In the genomic region with DNA sequence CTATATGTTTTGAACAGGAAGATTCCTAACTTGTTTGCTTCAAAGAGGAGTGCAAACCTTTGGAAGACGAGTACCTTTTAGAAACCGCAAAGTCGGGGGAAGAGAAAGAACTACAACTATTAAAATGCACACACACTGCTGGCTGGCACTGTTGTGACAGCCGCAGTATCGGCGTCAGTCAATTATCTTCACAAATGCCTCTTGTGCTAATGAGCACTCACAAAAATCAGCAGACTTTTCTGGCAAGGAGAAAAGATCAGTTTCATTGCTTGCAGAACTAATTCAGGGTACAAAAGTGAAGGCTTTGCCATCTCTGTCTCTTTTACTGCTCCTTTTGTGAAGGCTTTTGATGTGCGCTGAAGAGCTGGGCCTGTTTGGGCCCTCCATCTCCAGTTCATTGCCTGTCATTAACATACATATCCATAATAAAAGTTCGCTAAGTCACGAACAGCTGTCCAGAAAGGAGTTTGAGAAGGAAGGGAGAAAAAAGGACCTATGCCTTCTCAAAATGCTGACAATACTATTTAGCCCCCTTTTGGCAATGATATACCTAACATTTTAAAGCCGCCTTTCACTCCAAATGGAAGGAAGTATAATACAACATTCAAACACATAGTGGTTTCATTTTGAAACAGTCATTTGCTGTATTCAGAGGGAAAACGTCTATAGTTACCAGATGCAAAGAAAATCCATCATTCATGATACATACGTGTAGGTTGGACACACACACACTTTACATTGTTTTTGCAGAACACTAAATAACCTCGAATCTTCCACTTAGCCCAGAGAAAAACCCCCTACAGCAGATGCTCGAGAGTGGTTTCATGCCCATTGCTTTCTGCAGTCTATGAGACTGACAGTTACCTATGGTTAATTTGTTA, we compare ENCODE assay signal across 16 mouse cellular contexts.
A peak's percentile ranks its signal among the peaks of the same experiment; 100 is the strongest.
DNase-seq lines count a peak whose midpoint lies in the region; ATAC-seq lines count a peak whose summit lies in the region.
"Had no signal": no experiment of that assay in that cellular context is flagged by ENCODE, and none has a peak within 500 bp of the region (broad histone marks: within the 10 kb centered on the region; RNA-seq: fewer than 3 reads in every experiment).

No protein-coding gene starts in this region.

- H3K9me3 ChIP-seq in embryonic facial prominence, embryonic 11.5 days (replicated peaks; ENCODE audit: control insufficient read depth, low read length) = no peaks in the 10 kb centered on the region
- no peaks in the 10 kb centered on the region for H3K9me3 ChIP-seq in embryonic facial prominence, embryonic 10.5 days
- no peaks in the 10 kb centered on the region for H3K9me3 ChIP-seq in neural tube, embryonic 12.5 days
- no peaks in the 10 kb centered on the region for H3K9me3 ChIP-seq in neural tube, embryonic 15.5 days (replicated peaks)
- H3K9me3 ChIP-seq in forebrain, embryonic 14.5 days (replicated peaks; ENCODE audit: control insufficient read depth, low read length) = no peaks in the 10 kb centered on the region
- H3K9me3 ChIP-seq in midbrain, embryonic 15.5 days = no peaks in the 10 kb centered on the region
- H3K9me3 ChIP-seq: embryonic facial prominence, embryonic 12.5 days had no signal

- no peaks in the 10 kb centered on the region for H3K4me1 ChIP-seq in embryonic facial prominence, embryonic 11.5 days (ENCODE audit: control insufficient read depth, insufficient read depth, low read length)
- peaks cover 23% of the 10 kb centered on the region for H3K4me1 ChIP-seq in embryonic facial prominence, embryonic 10.5 days
- peaks cover 10% of the 10 kb centered on the region; the same call in 1 of the 2 replicates for H3K4me1 ChIP-seq in neural tube, embryonic 12.5 days
- H3K4me1 ChIP-seq in neural tube, embryonic 15.5 days = peaks cover 16% of the 10 kb centered on the region
- peaks cover 21% of the 10 kb centered on the region; the same call in 1 of the 2 replicates for H3K4me1 ChIP-seq in forebrain, embryonic 14.5 days (ENCODE audit: control insufficient read depth, insufficient read depth, low read length)
- peaks cover 19% of the 10 kb centered on the region for H3K4me1 ChIP-seq in midbrain, embryonic 15.5 days

- H3K36me3 ChIP-seq in embryonic facial prominence, embryonic 11.5 days (replicated peaks; ENCODE audit: control insufficient read depth, insufficient read depth, low read depth, low read length) = no peaks in the 10 kb centered on the region
- H3K36me3 ChIP-seq in embryonic facial prominence, embryonic 10.5 days (replicated peaks) = no peaks in the 10 kb centered on the region
- no peaks in the 10 kb centered on the region for H3K36me3 ChIP-seq in neural tube, embryonic 12.5 days
- no peaks in the 10 kb centered on the region for H3K36me3 ChIP-seq in neural tube, embryonic 15.5 days
- H3K36me3 ChIP-seq in forebrain, embryonic 14.5 days (ENCODE audit: control insufficient read depth, insufficient read depth, low read length) = no peaks in the 10 kb centered on the region
- no peaks in the 10 kb centered on the region for H3K36me3 ChIP-seq in midbrain, embryonic 15.5 days (replicated peaks)
- H3K36me3 ChIP-seq: embryonic facial prominence, embryonic 12.5 days had no signal

- no peak overlapping the region for H3K9ac ChIP-seq in embryonic facial prominence, embryonic 11.5 days (replicated peaks; ENCODE audit: low read length)
- H3K9ac ChIP-seq in neural tube, embryonic 12.5 days = no peak overlapping the region
- H3K9ac ChIP-seq in neural tube, embryonic 15.5 days (replicated peaks) = no peak overlapping the region
- H3K9ac ChIP-seq in forebrain, embryonic 14.5 days (ENCODE audit: low read length) = no peak overlapping the region
- H3K9ac ChIP-seq in midbrain, embryonic 15.5 days = no peak overlapping the region
- H3K9ac ChIP-seq: embryonic facial prominence, embryonic 12.5 days had no signal

- WGBS in embryonic facial prominence, embryonic 11.5 days = 29% methylated on average over 14 of the region's 14 CpGs
- 30% methylated on average over 14 of the region's 14 CpGs for WGBS in embryonic facial prominence, embryonic 10.5 days
- 4% methylated on average over 14 of the region's 14 CpGs for WGBS in neural tube, embryonic 12.5 days
- 10% methylated on average over 14 of the region's 14 CpGs for WGBS in neural tube, embryonic 15.5 days
- WGBS in forebrain, embryonic 14.5 days = 2% methylated on average over 14 of the region's 14 CpGs
- 11% methylated on average over 14 of the region's 14 CpGs for WGBS in midbrain, embryonic 15.5 days

- no peak for DNase-seq in embryonic facial prominence, embryonic 11.5 days (ENCODE audit: low spot score)
- no peak for DNase-seq in embryonic facial prominence, embryonic 10.5 days (ENCODE audit: low spot score)
- DNase-seq in forebrain, embryonic 14.5 days (ENCODE audit: low spot score) = peak; percentile 84
- no peak for DNase-seq in left cerebral cortex, adult 8-10 months (ENCODE audit: low spot score in 2 of 2)
- DNase-seq in c-Kit-positive CD71-positive TER-119-positive erythroid progenitor cells, embryonic 14.5 days (ENCODE audit: low spot score) = no peak
- DNase-seq: cerebellum, adult 8-10 months; kidney, postnatal 36 days; lung, adult 2 months; lung, postnatal 4 days; right cerebral cortex, postnatal 14 days; thymus, postnatal 36 days had no signal

- 0 out of 2 replicates have a peak, but pooled peaks cover 2% of the 10 kb centered on the region for H3K27me3 ChIP-seq in embryonic facial prominence, embryonic 11.5 days (ENCODE audit: control insufficient read depth, insufficient read depth, low read length)
- H3K27me3 ChIP-seq in embryonic facial prominence, embryonic 10.5 days (replicated peaks; ENCODE audit: low read depth, poor library complexity, severe bottlenecking) = peaks cover 89% of the 10 kb centered on the region
- H3K27me3 ChIP-seq in neural tube, embryonic 12.5 days (replicated peaks) = peaks cover 61% of the 10 kb centered on the region
- peaks cover 59% of the 10 kb centered on the region for H3K27me3 ChIP-seq in neural tube, embryonic 15.5 days (replicated peaks)
- H3K27me3 ChIP-seq in forebrain, embryonic 14.5 days (replicated peaks; ENCODE audit: control insufficient read depth, insufficient read depth, low read length) = peaks cover 40% of the 10 kb centered on the region
- H3K27me3 ChIP-seq in midbrain, embryonic 15.5 days (replicated peaks) = peaks cover 57% of the 10 kb centered on the region

- H3K4me3 ChIP-seq in embryonic facial prominence, embryonic 11.5 days (ENCODE audit: low read depth, low read length) = no peak overlapping the region
- H3K4me3 ChIP-seq in embryonic facial prominence, embryonic 10.5 days = no peak overlapping the region
- H3K4me3 ChIP-seq in neural tube, embryonic 12.5 days = no peak overlapping the region
- no peak overlapping the region for H3K4me3 ChIP-seq in neural tube, embryonic 15.5 days (replicated peaks)
- no peak overlapping the region for H3K4me3 ChIP-seq in forebrain, embryonic 14.5 days (ENCODE audit: low read depth, low read length)
- no peak overlapping the region for H3K4me3 ChIP-seq in midbrain, embryonic 15.5 days
- H3K4me3 ChIP-seq: embryonic facial prominence, embryonic 12.5 days had no signal

- H3K27ac ChIP-seq in embryonic facial prominence, embryonic 11.5 days (replicated peaks; ENCODE audit: low read depth, low read length) = no peak overlapping the region
- H3K27ac ChIP-seq in embryonic facial prominence, embryonic 10.5 days (replicated peaks) = no peak overlapping the region
- H3K27ac ChIP-seq in neural tube, embryonic 12.5 days = no peak overlapping the region
- H3K27ac ChIP-seq in neural tube, embryonic 15.5 days (replicated peaks) = no peak overlapping the region
- H3K27ac ChIP-seq in forebrain, embryonic 14.5 days (ENCODE audit: low read depth, low read length) = no peak overlapping the region
- H3K27ac ChIP-seq in midbrain, embryonic 15.5 days = no peak overlapping the region
- H3K27ac ChIP-seq: embryonic facial prominence, embryonic 12.5 days had no signal

- no peak overlapping the region for H3K4me2 ChIP-seq in embryonic facial prominence, embryonic 11.5 days (ENCODE audit: low read depth, low read length)
- H3K4me2 ChIP-seq in neural tube, embryonic 12.5 days (replicated peaks) = no peak overlapping the region
- no peak overlapping the region for H3K4me2 ChIP-seq in neural tube, embryonic 15.5 days
- H3K4me2 ChIP-seq in forebrain, embryonic 14.5 days (ENCODE audit: low read length) = no peak overlapping the region
- no peak overlapping the region for H3K4me2 ChIP-seq in midbrain, embryonic 15.5 days

- ATAC-seq in embryonic facial prominence, embryonic 11.5 days (replicated peaks; ENCODE audit: insufficient number of reproducible peaks, low FRiP score, low TSS enrichment, low read depth) = 0 out of 2 replicates have a peak, but pooled peaks have one; percentile 63
- ATAC-seq in neural tube, embryonic 12.5 days (ENCODE audit: low FRiP score, low read depth) = peak; percentile 13; the same call in 1 of the 2 replicates
- no peak for ATAC-seq in neural tube, embryonic 15.5 days (ENCODE audit: low FRiP score)
- peak; percentile 71 for ATAC-seq in forebrain, embryonic 14.5 days
- ATAC-seq in midbrain, embryonic 15.5 days (replicated peaks) = 0 out of 2 replicates have a peak, but pooled peaks have one; percentile 48
- ATAC-seq: intestine, embryonic 16.5 days had no signal
